In genomic region chr7:19169506-19169905, GRCm38 (mm10) we compare ENCODE assay signal across 15 mouse cellular contexts. TPM values are rescaled to one million over a fixed set of nuclear protein-coding genes. Genes with fewer than 3 reads are reported as not detected.
DNase-seq lines count a peak whose midpoint lies in the region; ATAC-seq lines count a peak whose summit lies in the region.
"Had no signal": no experiment of that assay in that cellular context is flagged by ENCODE, and none has a peak within 500 bp of the region (broad histone marks: within the 10 kb centered on the region; RNA-seq: fewer than 3 reads in every experiment).

No protein-coding gene starts in this region.

- no peak overlapping the region for H3K4me2 ChIP-seq in kidney, embryonic 15.5 days
- H3K4me2 ChIP-seq in intestine, embryonic 16.5 days (ENCODE audit: low read depth, low read length), result no peak overlapping the region
- H3K4me2 ChIP-seq: hindbrain, embryonic 14.5 days had no signal

- H3K4me1 ChIP-seq in heart, embryonic 10.5 days, result peaks cover 62% of the 10 kb centered on the region
- peaks cover 48% of the 10 kb centered on the region for H3K4me1 ChIP-seq in kidney, embryonic 15.5 days
- H3K4me1 ChIP-seq in intestine, embryonic 16.5 days (ENCODE audit: control insufficient read depth, insufficient read depth, low read length), result peaks cover 28% of the 10 kb centered on the region

- H3K27ac ChIP-seq in heart, embryonic 10.5 days, result peak overlapping the region; percentile 87
- 0 out of 2 replicates have a peak overlapping the region, but pooled peaks have one; percentile 41 for H3K27ac ChIP-seq in kidney, embryonic 15.5 days
- peak overlapping the region; percentile 73 for H3K27ac ChIP-seq in intestine, embryonic 16.5 days (ENCODE audit: low read length)
- H3K27ac ChIP-seq: hindbrain, embryonic 14.5 days; liver, embryonic 14.5 days had no signal

- no peak for DNase-seq in heart, embryonic 10.5 days (ENCODE audit: low spot score)
- DNase-seq in heart, postnatal 25 days (ENCODE audit: low spot score), result no peak
- no peak for DNase-seq in kidney, postnatal 36 days
- DNase-seq in 416B (ENCODE audit: low read depth), result peak; percentile 66
- DNase-seq in right cerebral cortex, postnatal 4 days, result no peak
- no peak for DNase-seq in cerebellum, adult 9-10 months
- DNase-seq: adrenal gland, postnatal 25 days; gastrocnemius, postnatal 14 days; left cerebral cortex, postnatal 4 days; lung, postnatal 4 days had no signal

- no peak for ATAC-seq in kidney, embryonic 15.5 days (replicated peaks; ENCODE audit: low FRiP score)
- no peak for ATAC-seq in intestine, embryonic 16.5 days

- H3K9ac ChIP-seq in kidney, embryonic 15.5 days, result no peak overlapping the region
- H3K9ac ChIP-seq in intestine, embryonic 16.5 days (ENCODE audit: low read depth, low read length), result no peak overlapping the region
- H3K9ac ChIP-seq: hindbrain, embryonic 14.5 days; liver, embryonic 14.5 days had no signal

- 57% methylated on average over 10 of the region's 10 CpGs for WGBS in heart, embryonic 10.5 days
- 56% methylated on average over 10 of the region's 10 CpGs for WGBS in kidney, embryonic 15.5 days
- 56% methylated on average over 10 of the region's 10 CpGs for WGBS in intestine, embryonic 16.5 days

- intact Hi-C loops in heart, postnatal 25 days (cut with DNase I), result no loop called here

- no peaks in the 10 kb centered on the region for H3K36me3 ChIP-seq in heart, embryonic 10.5 days
- no peaks in the 10 kb centered on the region for H3K36me3 ChIP-seq in kidney, embryonic 15.5 days
- no peaks in the 10 kb centered on the region for H3K36me3 ChIP-seq in intestine, embryonic 16.5 days (ENCODE audit: control insufficient read depth, insufficient read depth, low read length)
- H3K36me3 ChIP-seq: G1E had no signal

- H3K27me3 ChIP-seq in heart, embryonic 10.5 days (ENCODE audit: insufficient read depth, poor library complexity, severe bottlenecking), result 0 out of 2 replicates have a peak, but pooled peaks cover 6% of the 10 kb centered on the region
- peaks cover 25% of the 10 kb centered on the region for H3K27me3 ChIP-seq in kidney, embryonic 15.5 days
- H3K27me3 ChIP-seq in intestine, embryonic 16.5 days (replicated peaks; ENCODE audit: control insufficient read depth, insufficient read depth, low read length), result no peaks in the 10 kb centered on the region

- no peak overlapping the region for H3K4me3 ChIP-seq in heart, embryonic 10.5 days
- no peak overlapping the region for H3K4me3 ChIP-seq in kidney, embryonic 15.5 days (replicated peaks)
- H3K4me3 ChIP-seq in intestine, embryonic 16.5 days (ENCODE audit: low read length), result no peak overlapping the region

- H3K9me3 ChIP-seq in heart, embryonic 10.5 days, result no peaks in the 10 kb centered on the region
- no peaks in the 10 kb centered on the region for H3K9me3 ChIP-seq in kidney, embryonic 15.5 days (replicated peaks)
- peaks cover 6% of the 10 kb centered on the region; the same call in 1 of the 2 replicates for H3K9me3 ChIP-seq in intestine, embryonic 16.5 days (ENCODE audit: control insufficient read depth, low read length)
- H3K9me3 ChIP-seq: G1E had no signal

RNA-seq across cellular contexts. Expression of gene Gipr, which starts 3.6 kb away (rescaled TPM):
- polyA plus RNA-seq in heart, embryonic 10.5 days (2016; fragmentation: Nextera tagmentation; extraction: Ambion mirVana), result 9.7 and 12.8 TPM in 2 replicates
- under 1 TPM; 0.21 to 0.22 TPM for total RNA-seq in heart, postnatal 25 days (2021)
- 0.76 and 1.0 TPM in 2 replicates for polyA plus RNA-seq in kidney, embryonic 15.5 days (2015; fragmentation: Nextera tagmentation; extraction: Ambion mirVana)
- polyA plus RNA-seq in intestine, embryonic 16.5 days (2015; fragmentation: Nextera tagmentation; extraction: Ambion mirVana), result 3.1 and 3.6 TPM in 2 replicates

RNA-seq across cellular contexts. Expression of gene Eml2, which starts 6.7 kb away (rescaled TPM):
- polyA plus RNA-seq in heart, embryonic 10.5 days (2016; fragmentation: Nextera tagmentation; extraction: Ambion mirVana), result 12.2 and 14.2 TPM in 2 replicates
- total RNA-seq in heart, postnatal 25 days (2021), result 10 to 100 TPM; 37.1 to 37.8 TPM
- polyA plus RNA-seq in kidney, embryonic 15.5 days (2015; fragmentation: Nextera tagmentation; extraction: Ambion mirVana), result 9.5 and 16.8 TPM in 2 replicates
- 7.1 and 8.4 TPM in 2 replicates for polyA plus RNA-seq in intestine, embryonic 16.5 days (2015; fragmentation: Nextera tagmentation; extraction: Ambion mirVana)

RNA-seq across cellular contexts. Expression of gene Snrpd2, which starts 20.0 kb away (rescaled TPM):
- 132 and 142 TPM in 2 replicates for polyA plus RNA-seq in heart, embryonic 10.5 days (2016; fragmentation: Nextera tagmentation; extraction: Ambion mirVana)
- 10 to 100 TPM; 67.8 to 71.0 TPM for total RNA-seq in heart, postnatal 25 days (2021)
- 157 and 162 TPM in 2 replicates for polyA plus RNA-seq in kidney, embryonic 15.5 days (2015; fragmentation: Nextera tagmentation; extraction: Ambion mirVana)
- 119 and 132 TPM in 2 replicates for polyA plus RNA-seq in intestine, embryonic 16.5 days (2015; fragmentation: Nextera tagmentation; extraction: Ambion mirVana)

RNA-seq across cellular contexts. Expression of gene Qpctl, which starts 20.4 kb away (rescaled TPM):
- polyA plus RNA-seq in heart, embryonic 10.5 days (2016; fragmentation: Nextera tagmentation; extraction: Ambion mirVana), result 10.8 and 12.1 TPM in 2 replicates
- 1 to 10 TPM; 4.6 to 5.1 TPM for total RNA-seq in heart, postnatal 25 days (2021)
- polyA plus RNA-seq in kidney, embryonic 15.5 days (2015; fragmentation: Nextera tagmentation; extraction: Ambion mirVana), result 13.5 and 14.4 TPM in 2 replicates
- 10.5 and 11.1 TPM in 2 replicates for polyA plus RNA-seq in intestine, embryonic 16.5 days (2015; fragmentation: Nextera tagmentation; extraction: Ambion mirVana)

RNA-seq across cellular contexts. Expression of gene Gpr4, which starts 42.8 kb away (rescaled TPM):
- polyA plus RNA-seq in heart, embryonic 10.5 days (2016; fragmentation: Nextera tagmentation; extraction: Ambion mirVana), result 1.0 and 1.8 TPM in 2 replicates
- total RNA-seq in heart, postnatal 25 days (2021), result 1 to 10 TPM; 8.6 to 9.4 TPM
- 2.7 and 3.3 TPM in 2 replicates for polyA plus RNA-seq in kidney, embryonic 15.5 days (2015; fragmentation: Nextera tagmentation; extraction: Ambion mirVana)
- 1.6 and 2.1 TPM in 2 replicates for polyA plus RNA-seq in intestine, embryonic 16.5 days (2015; fragmentation: Nextera tagmentation; extraction: Ambion mirVana)
